Mouse (Mus musculus) G1E (cell line): ENCODE data around the gene Max. TPM values are rescaled to one million over a fixed set of nuclear protein-coding genes. Genes with fewer than 3 reads are reported as not detected.

Experiments
- ATAC-seq: 2 replicates; pipeline ENCODE4 v1.8.0; 2016; ENCODE audit warnings: mild to moderate bottlenecking; ENCODE audit not compliant: insufficient number of reproducible peaks, poor library complexity, low FRiP score, severe bottlenecking; ENCODE audit errors: extremely low read depth
- DNase-seq: peaks from one replicate; pipeline ENCODE4 v3.0.0; 2012; ENCODE audit warnings: low spot score
- H3K27me3 ChIP-seq: 2 replicates; pipeline ENCODE4 v1.6.1; 2012; ENCODE audit warnings: mild to moderate bottlenecking, low read length, inconsistent platforms; ENCODE audit not compliant: insufficient read depth
- H3K36me3 ChIP-seq: replicated peaks from 2 replicates; pipeline ENCODE3; 2012; ENCODE audit warnings: mild to moderate bottlenecking, inconsistent platforms
- H3K4me1 ChIP-seq: 2 replicates; pipeline ENCODE4 v1.6.1; 2012; ENCODE audit warnings: low read depth, low read length, inconsistent platforms, mixed read lengths; ENCODE audit not compliant: insufficient read depth
- H3K4me3 ChIP-seq: 2 replicates; pipeline ENCODE4 v1.5.1; 2012; ENCODE audit warnings: low read depth, mild to moderate bottlenecking, inconsistent platforms, low read length, moderate library complexity, mixed read lengths
- H3K9me3 ChIP-seq: replicated peaks from 2 replicates; pipeline ENCODE4 v1.6.1; 2012; ENCODE audit warnings: inconsistent platforms
- CTCF ChIP-seq: IDR thresholded peaks from 2 replicates; pipeline ENCODE4 v1.5.1; 2012; ENCODE audit warnings: low read depth, low read length, inconsistent platforms, mixed read lengths
- GATA2 ChIP-seq: IDR thresholded peaks from 2 replicates; pipeline ENCODE4 v1.6.1; 2012; ENCODE audit warnings: low read depth, low read length, inconsistent platforms, borderline replicate concordance
- POLR2AphosphoS5 ChIP-seq: IDR thresholded peaks from 2 replicates; pipeline ENCODE4 v1.6.1; 2012; ENCODE audit warnings: low read depth, low read length, inconsistent platforms; ENCODE audit not compliant: insufficient replicate concordance
- TAL1 ChIP-seq: conservative IDR thresholded peaks from 2 replicates; pipeline ENCODE4 v1.6.1; 2012; ENCODE audit warnings: low read depth, low read length, inconsistent platforms, mixed read lengths
- polyA plus RNA-seq: library from polyadenylated mRNA; stranded (reverse); fragments of >175 nt; gene quantifications from 2 replicates; pipeline ENCODE4 v1.2.3, GENCODE M21; 2012
- total RNA-seq, 2 experiments: library from RNA; stranded (forward) in 1 of 2; stranded (reverse) in 1 of 2; fragments of 200-1000 nt in 1 of 2; fragments of >200 nt in 1 of 2; fragmentation: Nextera tagmentation in 1 of 2; gene quantifications; 2 replicates each; pipeline ENCODE4 v1.2.3; 2014 to 2017

The Max gene
- total and polyA plus RNA-seq, 3 experiments: 136 to 252 (median 144) TPM

DNA sequence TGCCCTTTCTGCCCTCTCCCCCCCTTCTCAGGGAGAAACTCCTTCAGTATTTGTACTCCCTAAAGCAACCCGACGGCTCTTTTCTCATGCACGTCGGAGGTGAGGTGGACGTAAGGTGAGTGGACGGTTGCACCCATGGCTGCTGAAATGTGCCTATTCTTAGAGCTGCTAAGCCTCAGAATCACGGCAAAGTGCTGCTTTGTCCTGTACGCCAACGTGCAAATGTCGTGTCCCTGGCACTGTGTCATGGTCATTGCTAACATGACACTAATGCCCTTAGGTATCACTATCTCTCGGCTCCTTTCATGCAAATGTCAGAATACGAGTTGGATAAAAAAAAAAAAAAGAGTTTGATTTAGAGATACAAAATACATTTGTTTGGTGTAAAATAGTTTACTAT lies 74.1 kb downstream of the Max start:
- DNase-seq (no peak), ATAC-seq (no peak)
- TF ChIP-seq CTCF: no peak
- no peak for TF ChIP-seq TAL1
- TF ChIP-seq POLR2AphosphoS5: no peak
- TF ChIP-seq GATA2: no peak
- Histone ChIP-seq H3K36me3 (peaks cover 87% of the 10 kb centered on the region), H3K4me1 (peaks cover 13% of the 10 kb centered on the region), H3K27me3 (no peaks in the 10 kb centered on the region), H3K9me3 (no peaks in the 10 kb centered on the region), H3K4me3 (no peak overlapping the region)

Other genes starting within 250 kb of the Max start
- 29.7 and 46.1 TPM in 2 replicates for gene Churc1, start 196.7 kb downstream of the Max start, total RNA-seq (2014; fragmentation: Nextera tagmentation)
- gene Churc1, start 196.7 kb downstream of the Max start, total RNA-seq (2017): 123 and 131 TPM in 2 replicates
- gene Churc1, start 196.7 kb downstream of the Max start, polyA plus RNA-seq: 8.0 and 16.5 TPM in 2 replicates
- 47.0 and 79.8 TPM in 2 replicates for gene Fntb, start 196.6 kb downstream of the Max start, total RNA-seq (2014; fragmentation: Nextera tagmentation)
- 10.4 and 12.2 TPM in 2 replicates for gene Fntb, start 196.6 kb downstream of the Max start, total RNA-seq (2017)
- 29.3 and 30.1 TPM in 2 replicates for gene Fntb, start 196.6 kb downstream of the Max start, polyA plus RNA-seq
- not detected in 2 replicates for gene Gpx2, start 166.6 kb downstream of the Max start, total RNA-seq (2014; fragmentation: Nextera tagmentation)
- gene Gpx2, start 166.6 kb downstream of the Max start, total RNA-seq (2017): 0.12 and 0.22 TPM in 2 replicates
- gene Gpx2, start 166.6 kb downstream of the Max start, polyA plus RNA-seq: not detected in 2 replicates
- not detected in 2 replicates for gene Rab15, start 139.3 kb downstream of the Max start, total RNA-seq (2014; fragmentation: Nextera tagmentation)
- 0.17 and 0.44 TPM in 2 replicates for gene Rab15, start 139.3 kb downstream of the Max start, total RNA-seq (2017)
- not detected in 2 replicates for gene Rab15, start 139.3 kb downstream of the Max start, polyA plus RNA-seq